15 mouse cellular contexts compared by ENCODE assay signal in genomic region chr13:96433648-96434190, GRCm38 (mm10). TPM values are rescaled to one million over a fixed set of nuclear protein-coding genes. Genes with fewer than 3 reads are reported as not detected.
DNase-seq lines count a peak whose midpoint lies in the region; ATAC-seq and TF ChIP-seq lines count a peak whose summit lies in the region.
"Had no signal": no experiment of that assay in that cellular context is flagged by ENCODE, and none has a peak within 500 bp of the region (broad histone marks: within the 10 kb centered on the region; RNA-seq: fewer than 3 reads in every experiment).

No protein-coding gene starts in this region.

- no peaks in the 10 kb centered on the region for H3K36me3 ChIP-seq in liver, embryonic 15.5 days (replicated peaks)
- H3K36me3 ChIP-seq in stomach, postnatal 0 days (ENCODE audit: control insufficient read depth, insufficient read depth, low read length) = no peaks in the 10 kb centered on the region
- no peaks in the 10 kb centered on the region for H3K36me3 ChIP-seq in forebrain, embryonic 12.5 days (replicated peaks)
- H3K36me3 ChIP-seq: midbrain, embryonic 10.5 days; neural tube, embryonic 15.5 days had no signal

- H3K9me3 ChIP-seq in liver, embryonic 15.5 days (replicated peaks) = no peaks in the 10 kb centered on the region
- no peaks in the 10 kb centered on the region for H3K9me3 ChIP-seq in stomach, postnatal 0 days (ENCODE audit: control insufficient read depth, low read length)
- no peaks in the 10 kb centered on the region for H3K9me3 ChIP-seq in forebrain, embryonic 12.5 days
- H3K9me3 ChIP-seq: midbrain, embryonic 10.5 days; neural tube, embryonic 15.5 days had no signal

- no peak overlapping the region for H3K4me3 ChIP-seq in liver, embryonic 15.5 days (replicated peaks)
- no peak overlapping the region for H3K4me3 ChIP-seq in stomach, postnatal 0 days (ENCODE audit: low read depth, low read length)
- no peak overlapping the region for H3K4me3 ChIP-seq in forebrain, embryonic 12.5 days (replicated peaks)
- H3K4me3 ChIP-seq: midbrain, embryonic 10.5 days; neural tube, embryonic 15.5 days had no signal

- peak overlapping the region; percentile 15; the same call in 1 of the 2 replicates for H3K4me2 ChIP-seq in liver, embryonic 15.5 days
- no peak overlapping the region for H3K4me2 ChIP-seq in stomach, postnatal 0 days (replicated peaks; ENCODE audit: low read depth)
- no peak overlapping the region for H3K4me2 ChIP-seq in forebrain, embryonic 12.5 days
- H3K4me2 ChIP-seq: neural tube, embryonic 15.5 days had no signal

- H3K27ac ChIP-seq in liver, embryonic 15.5 days (replicated peaks) = no peak overlapping the region
- H3K27ac ChIP-seq in stomach, postnatal 0 days (replicated peaks) = peak overlapping the region; percentile 81
- H3K27ac ChIP-seq in forebrain, embryonic 12.5 days = no peak overlapping the region
- H3K27ac ChIP-seq: midbrain, embryonic 10.5 days; neural tube, embryonic 15.5 days had no signal

- no peaks in the 10 kb centered on the region for H3K27me3 ChIP-seq in liver, embryonic 15.5 days
- no peaks in the 10 kb centered on the region for H3K27me3 ChIP-seq in stomach, postnatal 0 days (ENCODE audit: control insufficient read depth, insufficient read depth, low read length)
- no peaks in the 10 kb centered on the region for H3K27me3 ChIP-seq in forebrain, embryonic 12.5 days
- H3K27me3 ChIP-seq: neural tube, embryonic 15.5 days had no signal

- peak; percentile 30 for DNase-seq in kidney, postnatal 10 days
- DNase-seq in kidney, postnatal 25 days = no peak
- DNase-seq in heart, postnatal 4 days = peak; percentile 17
- no peak for DNase-seq in stomach, postnatal 0 days (ENCODE audit: low spot score)
- DNase-seq in right cerebral cortex, postnatal 25 days = no peak
- no peak for DNase-seq in adrenal gland, postnatal 36 days
- DNase-seq: adrenal gland, postnatal 25 days; cerebellum, postnatal 14 days had no signal

- ATAC-seq in liver, embryonic 15.5 days (ENCODE audit: insufficient read depth) = 0 out of 2 replicates have a peak, but pooled peaks have one; percentile 16
- peak; percentile 41; the same call in 1 of the 2 replicates for ATAC-seq in stomach, postnatal 0 days (ENCODE audit: low FRiP score, low TSS enrichment)
- ATAC-seq in forebrain, embryonic 12.5 days (ENCODE audit: low FRiP score) = no peak

- no peak for TF ChIP-seq EP300 in stomach, postnatal 0 days (optimal IDR thresholded peaks at IDR 0.05)

- H3K9ac ChIP-seq in liver, embryonic 15.5 days = no peak overlapping the region
- no peak overlapping the region for H3K9ac ChIP-seq in stomach, postnatal 0 days (ENCODE audit: low read length)
- no peak overlapping the region for H3K9ac ChIP-seq in forebrain, embryonic 12.5 days
- H3K9ac ChIP-seq: neural tube, embryonic 15.5 days had no signal

- no peak for TF ChIP-seq CTCF in stomach, postnatal 0 days (IDR thresholded peaks at IDR 0.05; ENCODE audit: low read depth)

- H3K4me1 ChIP-seq in liver, embryonic 15.5 days (replicated peaks) = peaks cover 30% of the 10 kb centered on the region
- peaks cover 4% of the 10 kb centered on the region for H3K4me1 ChIP-seq in stomach, postnatal 0 days (replicated peaks; ENCODE audit: control insufficient read depth, insufficient read depth)
- H3K4me1 ChIP-seq in forebrain, embryonic 12.5 days = peaks cover 7% of the 10 kb centered on the region; the same call in 1 of the 2 replicates
- H3K4me1 ChIP-seq: neural tube, embryonic 15.5 days had no signal

- WGBS in liver, embryonic 15.5 days (ENCODE audit: insufficient replicate concordance) = 15% methylated on average over 11 of the region's 11 CpGs
- WGBS in stomach, postnatal 0 days = 58% methylated on average over 11 of the region's 11 CpGs
- WGBS in forebrain, embryonic 12.5 days = 81% methylated on average over 11 of the region's 11 CpGs

RNA-seq across cellular contexts. Expression of gene Ankdd1b, which starts 37.3 kb away (rescaled TPM):
- total RNA-seq in heart, postnatal 4 days (2021) = under 1 TPM; 0.62 to 0.83 TPM
- polyA plus RNA-seq in liver, embryonic 15.5 days (2015; fragmentation: Nextera tagmentation; extraction: Ambion mirVana) = not detected in 2 replicates
- polyA plus RNA-seq in stomach, postnatal 0 days (2015; fragmentation: Nextera tagmentation; extraction: Ambion mirVana) = 6.8 and 7.1 TPM in 2 replicates
- polyA plus RNA-seq in forebrain, embryonic 12.5 days (2016; fragmentation: Nextera tagmentation; extraction: Ambion mirVana) = not detected in 2 replicates
- total RNA-seq in adrenal gland, postnatal 36 days (2021) = 1 to 10 TPM; 1.1 to 1.8 TPM
- polyA plus RNA-seq: midbrain, embryonic 10.5 days; neural tube, embryonic 15.5 days had no signal

RNA-seq across cellular contexts. Expression of gene Poc5, which starts 45.6 kb away (rescaled TPM):
- total RNA-seq in heart, postnatal 4 days (2021) = 10 to 100 TPM; 16.4 to 17.6 TPM
- 4.6 and 4.8 TPM in 2 replicates for polyA plus RNA-seq in liver, embryonic 15.5 days (2015; fragmentation: Nextera tagmentation; extraction: Ambion mirVana)
- 5.1 and 6.4 TPM in 2 replicates for polyA plus RNA-seq in stomach, postnatal 0 days (2015; fragmentation: Nextera tagmentation; extraction: Ambion mirVana)
- polyA plus RNA-seq in forebrain, embryonic 12.5 days (2016; fragmentation: Nextera tagmentation; extraction: Ambion mirVana) = 30.6 and 32.9 TPM in 2 replicates
- 10 to 100 TPM; 14.3 to 19.0 TPM for total RNA-seq in adrenal gland, postnatal 36 days (2021)

RNA-seq across cellular contexts. Expression of gene Gm17622, which starts 56.8 kb away (rescaled TPM):
- total RNA-seq in heart, postnatal 4 days (2021) = not detected
- polyA plus RNA-seq in liver, embryonic 15.5 days (2015; fragmentation: Nextera tagmentation; extraction: Ambion mirVana) = not detected in 2 replicates
- polyA plus RNA-seq in stomach, postnatal 0 days (2015; fragmentation: Nextera tagmentation; extraction: Ambion mirVana) = not detected in 2 replicates
- not detected in 2 replicates for polyA plus RNA-seq in forebrain, embryonic 12.5 days (2016; fragmentation: Nextera tagmentation; extraction: Ambion mirVana)
- total RNA-seq in adrenal gland, postnatal 36 days (2021) = not detected
- total RNA-seq: adrenal gland, postnatal 25 days; gastrocnemius, adult 8-10 months; left cerebral cortex, postnatal 25 days had no signal
- polyA plus RNA-seq: intestine, embryonic 14.5 days; midbrain, embryonic 10.5 days; neural tube, embryonic 15.5 days had no signal

Comparison
In these comparisons a context has a peak if more than half of its experiments do, and no peak if none do; other contexts are left out.
1. DNase-seq: peak in kidney, postnatal 10 days (single experiment) and heart, postnatal 4 days (single experiment); none in kidney, postnatal 25 days (0 of 2), stomach, postnatal 0 days (single experiment), right cerebral cortex, postnatal 25 days (single experiment) and adrenal gland, postnatal 36 days (0 of 2).